Mouse (Mus musculus) thymus, postnatal 0 days (tissue): ENCODE measurements around the gene Lrrc18. TPM values are rescaled to one million over a fixed set of nuclear protein-coding genes. Genes with fewer than 3 reads are reported as not detected.

Experiments
- DNase-seq: peaks from one replicate; pipeline ENCODE4 v3.0.0-alpha.2; 2015; ENCODE audit warnings: low spot score
- polyA plus RNA-seq: library from polyadenylated mRNA; unstranded; fragments of >200 nt; fragmentation: Nextera tagmentation; extraction: Ambion mirVana; gene quantifications from 2 replicates; pipeline ENCODE4 v1.2.1, GENCODE M21; 2015

The Lrrc18 gene
- polyA plus RNA-seq, 1 experiment from 2014 or later = 0.52 TPM

DNA sequence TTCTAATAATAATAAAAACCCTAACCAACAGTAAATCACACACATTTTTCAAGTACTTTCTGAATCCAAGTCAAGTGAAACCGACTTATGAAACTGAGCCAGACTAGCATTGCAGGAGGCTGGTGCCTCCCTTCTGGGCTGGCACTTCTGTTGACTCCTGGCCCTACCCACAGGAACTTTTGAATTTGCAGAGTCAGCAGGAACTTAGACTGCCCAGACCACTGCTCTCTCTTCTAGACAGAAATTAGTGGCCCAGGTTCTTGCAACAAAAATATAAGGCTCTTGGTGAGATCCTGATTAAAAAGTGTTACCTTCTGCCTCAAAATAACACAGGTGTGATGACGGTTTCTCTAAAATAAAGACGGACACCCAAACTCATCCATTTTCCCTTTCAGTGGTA lies 54.0 kb downstream of the Lrrc18 start:
- no peak for DNase-seq

- DNase-seq = no peak
Observed at GRCm38 (mm10) chr14:33053441-33053840, 62.3 kb downstream of the Lrrc18 start.

- DNase-seq = no peak
Observed at GRCm38 (mm10) chr14:33058881-33059660, 67.9 kb downstream of the Lrrc18 start.

DNA sequence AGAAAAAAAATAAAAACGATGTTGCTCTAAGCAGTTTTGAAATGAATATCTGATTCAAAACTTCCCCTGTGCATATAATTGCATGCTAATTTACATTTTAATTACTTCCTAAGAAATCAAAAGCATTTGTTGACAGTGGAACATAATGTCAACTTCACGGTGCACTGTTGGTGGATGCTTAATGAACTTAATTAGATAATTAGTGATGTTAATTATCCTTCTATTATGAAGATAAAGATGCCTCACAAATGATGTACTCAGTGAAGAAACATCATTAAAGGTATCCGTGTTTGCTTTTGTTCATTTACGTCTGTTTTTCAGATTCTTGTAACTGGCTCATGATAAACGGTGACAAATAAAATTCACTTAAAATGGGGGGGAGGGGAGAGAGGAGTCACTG lies 71.8 kb downstream of the Lrrc18 start:
- no peak for DNase-seq

Other genes with a start within 250 kb of the Lrrc18 start
- gene Tmem273, start 205.4 kb upstream of the Lrrc18 start, polyA plus RNA-seq = 0.63 and 1.0 TPM in 2 replicates
- not detected in 2 replicates for gene Fam170b, start 157.4 kb upstream of the Lrrc18 start, polyA plus RNA-seq
- gene Vstm4, start 134.6 kb upstream of the Lrrc18 start, polyA plus RNA-seq = 3.7 and 4.0 TPM in 2 replicates
- gene Wdfy4, start 194.1 kb downstream of the Lrrc18 start, polyA plus RNA-seq = 3.5 and 4.3 TPM in 2 replicates
- gene Arhgap22, start 222.6 kb downstream of the Lrrc18 start, polyA plus RNA-seq = 3.1 and 3.4 TPM in 2 replicates